Mouse (Mus musculus) heart, postnatal 0 days (tissue): ENCODE measurements around the gene Gm20929.
"Not testable (repeated sequence)": the region's sequence is repeated elsewhere in the genome, so short reads cannot be mapped to it uniquely, and the experiment has no call there.

Experiments
- CTCF ChIP-seq: IDR thresholded peaks from 2 replicates; pipeline ENCODE4 v1.5.1; 2016; ENCODE audit warnings: antibody characterized with exemption, control low read depth, low read depth
- EP300 ChIP-seq: IDR thresholded peaks from 2 replicates; pipeline ENCODE4 v1.6.1; 2016; ENCODE audit warnings: antibody characterized with exemption, low read depth

DNA sequence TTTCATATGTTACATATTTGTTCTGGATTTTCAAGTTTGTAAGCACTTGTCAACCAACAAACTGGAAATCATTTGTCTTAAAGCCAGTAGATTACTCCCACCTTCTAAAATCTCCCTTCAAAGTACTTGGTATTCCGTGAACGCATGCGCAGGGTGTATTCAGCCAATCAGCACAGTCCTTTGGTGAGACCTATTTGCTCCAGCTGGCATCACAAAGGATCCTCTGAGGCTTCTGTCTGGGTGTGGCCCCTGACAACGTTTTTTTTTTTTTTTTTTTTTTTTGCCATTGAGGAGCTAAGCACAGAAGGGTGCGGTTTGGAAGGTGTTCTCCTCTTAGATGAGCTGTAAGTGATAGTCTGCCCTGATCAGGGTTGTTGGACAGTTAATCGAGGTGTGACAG, at the start of gene Gm20929:
- not testable (repeated sequence) for TF ChIP-seq CTCF, EP300
